Mouse (Mus musculus) adrenal gland, postnatal 10 days (tissue): Measurements from ENCODE around the gene Pet100. TPM values are rescaled to one million over a fixed set of nuclear protein-coding genes. Genes with fewer than 3 reads are reported as not detected.
"Not testable (repeated sequence)": the region's sequence is repeated elsewhere in the genome, so short reads cannot be mapped to it uniquely, and the experiment has no call there.

Experiments
- DNase-seq: peaks from one replicate; pipeline ENCODE4 v3.0.0; 2021; ENCODE audit warnings: mixed read lengths
- long read RNA-seq, 2 experiments: library from polyadenylated mRNA; stranded (forward); transcript quantifications; one replicate each; pipeline ENCODE4 v2.0.0; 2021
- total RNA-seq, 2 experiments: library from RNA; stranded (reverse); gene quantifications; 2 replicates each; pipeline ENCODE4 v1.2.3; 2021

The Pet100 gene
- 100 to 1,000 TPM; 104 to 118 TPM for total RNA-seq
- long read RNA-seq, experiment 1, transcript Pet100-201 (4 exons, 1,193 nt), result major isoform, 45 of 54 reads
- long read RNA-seq, experiment 1, partial matches to known transcripts, result 6 of 54 reads
- long read RNA-seq, experiment 1, other reads (novel, unspliced or antisense), result 2 of 54 reads
- long read RNA-seq, experiment 2, transcript Pet100-201 (4 exons, 1,193 nt), result major isoform, 49 of 60 reads
- long read RNA-seq, experiment 2, partial matches to known transcripts, result 3 of 60 reads
- long read RNA-seq, experiment 2, other reads (novel, unspliced or antisense), result 3 of 60 reads

DNA sequence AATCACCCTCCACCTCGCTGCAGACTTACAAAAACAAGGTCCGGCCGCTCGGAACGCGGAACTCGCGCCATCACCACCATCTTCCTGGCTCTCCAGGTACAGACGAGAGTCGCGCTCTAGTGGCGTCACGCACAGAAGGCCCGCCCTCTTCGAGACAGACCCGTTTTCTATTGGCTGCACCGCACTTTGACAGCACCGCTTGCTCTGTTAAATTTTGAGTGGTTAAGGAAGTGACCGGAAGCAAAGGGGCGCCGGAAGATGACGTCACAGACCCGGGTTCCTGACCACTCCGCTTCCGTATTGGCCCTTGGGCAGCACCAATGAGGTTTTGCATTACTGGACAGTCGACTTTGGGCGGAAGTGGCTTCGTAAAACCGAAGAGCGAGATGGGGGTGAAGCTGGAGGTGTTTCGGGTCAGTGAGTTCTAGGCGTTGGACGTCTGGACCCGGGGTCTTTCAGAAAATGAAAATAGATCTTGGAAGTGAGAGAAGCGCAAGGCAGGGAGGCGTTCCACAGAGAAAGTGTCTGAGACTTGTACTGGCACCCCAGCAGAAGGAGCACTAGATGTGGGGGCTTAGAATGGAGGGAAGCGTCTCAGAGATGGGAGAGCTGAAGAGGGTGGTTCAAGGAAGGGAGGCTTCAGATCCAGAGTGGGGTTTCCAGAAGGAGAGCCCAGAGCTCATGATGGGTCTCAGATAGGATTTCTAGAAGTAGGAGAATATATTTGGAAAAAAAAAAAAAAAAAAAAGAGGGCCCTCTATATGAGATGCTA lies at the start of gene Pet100, which contains the start of gene Xab2:
Gene Pet100, plus strand, starts transcription at position 350 of the 772 bp plus-strand sequence.
Gene Xab2, minus strand, starts transcription at position 118 of the 772 bp plus-strand sequence.
- DNase-seq, result peak; percentile 98

DNA sequence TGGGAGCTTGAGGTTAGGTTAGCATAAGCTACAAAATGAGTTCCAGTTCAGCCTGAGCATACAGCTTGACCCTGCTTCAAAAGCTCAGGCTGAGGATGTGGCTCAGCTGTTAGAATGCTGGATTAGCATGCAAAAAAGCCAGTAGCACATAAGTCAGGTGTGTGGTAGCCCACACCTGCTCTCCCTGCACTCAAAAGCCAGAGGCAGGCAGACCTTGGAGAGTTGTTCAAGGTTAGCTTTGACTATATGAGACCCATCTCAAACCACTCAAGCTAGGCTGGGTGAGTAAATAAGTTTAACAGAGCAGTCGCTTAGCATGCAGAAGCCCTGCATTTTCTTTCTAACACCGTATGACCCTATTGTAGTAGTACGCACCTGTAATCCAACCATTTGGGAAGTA lies 46.8 kb upstream of the Pet100 start:
- DNase-seq, result no peak

DNA sequence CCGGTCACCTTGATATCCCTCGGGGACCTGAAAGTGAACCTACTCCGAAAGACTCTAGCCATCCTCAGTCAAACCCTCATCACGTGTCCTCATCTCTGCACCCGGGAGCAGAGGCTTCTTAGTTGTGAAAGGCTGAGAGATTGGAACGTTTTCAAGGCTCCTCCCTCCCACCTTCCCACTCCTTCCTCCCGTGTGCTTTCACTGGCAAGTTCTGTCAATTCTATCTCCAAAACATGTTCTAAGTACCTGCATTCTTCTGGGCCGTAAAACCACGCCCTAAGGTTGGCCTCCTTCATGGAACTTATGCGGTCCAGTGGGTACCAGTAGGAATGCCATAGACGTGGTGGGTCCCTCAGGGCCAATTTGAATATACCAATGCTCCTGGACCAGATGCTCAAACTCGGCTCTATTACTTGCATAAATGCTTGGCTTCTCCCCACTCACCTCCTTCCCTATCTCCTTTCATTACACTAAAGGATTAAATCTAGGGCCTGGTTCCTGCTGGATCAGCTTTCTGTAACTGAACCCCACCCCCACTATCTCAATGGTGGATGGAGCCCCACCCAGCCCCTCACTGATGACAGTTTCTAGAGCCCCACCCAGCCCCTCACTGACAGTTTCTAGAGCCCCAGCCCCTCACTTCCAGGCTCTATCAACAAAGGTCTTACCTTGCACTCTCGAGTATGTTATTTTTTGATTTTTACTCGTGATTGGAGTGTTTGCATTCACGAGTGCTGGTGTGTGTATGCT lies 45.0 kb upstream of the Pet100 start:
- no peak for DNase-seq

DNA sequence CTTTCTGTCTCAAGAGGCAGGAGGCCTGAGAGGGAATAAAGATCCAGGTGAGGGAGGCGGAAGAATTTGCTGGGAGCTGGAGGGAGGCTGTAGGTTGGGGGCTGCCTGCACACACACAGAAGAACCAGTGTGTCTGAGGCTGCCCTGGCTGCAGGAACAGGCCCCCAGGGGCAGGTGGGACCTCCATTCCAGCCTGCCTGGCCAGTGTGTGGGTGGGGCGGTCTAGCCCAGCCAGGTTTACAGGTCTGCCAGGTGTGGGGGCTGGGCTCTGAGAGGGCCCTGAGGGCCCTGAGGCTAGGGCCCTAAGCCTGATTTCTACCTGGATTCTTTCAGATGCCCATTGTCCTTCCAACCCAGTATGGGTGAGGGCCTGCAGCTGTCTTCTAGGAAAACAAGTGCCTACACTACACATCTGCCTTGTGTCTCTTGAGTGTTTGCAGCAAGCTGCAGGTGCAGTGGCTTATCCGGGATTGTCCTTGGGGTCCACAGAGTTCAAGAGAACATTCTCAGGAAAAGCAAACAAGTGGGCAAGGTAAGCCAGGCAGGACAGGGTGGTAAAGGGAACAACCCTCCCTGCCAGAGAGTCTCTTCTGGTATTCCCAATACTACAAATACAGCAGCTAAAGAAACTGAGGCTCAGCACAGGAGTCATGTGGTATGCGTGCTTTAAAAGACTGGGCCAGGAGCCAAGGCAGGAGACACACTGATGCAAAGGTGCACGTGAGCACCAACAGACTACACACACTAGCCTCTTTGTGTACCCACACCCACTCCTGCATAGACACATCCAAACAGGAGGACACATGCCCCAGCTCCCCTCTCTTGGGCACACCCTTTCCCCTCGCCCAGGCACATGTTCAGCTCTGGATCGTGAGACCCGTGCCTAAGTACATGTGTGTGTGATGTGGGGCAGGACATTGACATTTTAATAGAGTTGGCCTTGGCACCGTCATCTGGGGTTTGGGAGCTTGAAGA lies 41.7 kb upstream of the Pet100 start:
- no peak for DNase-seq

DNA sequence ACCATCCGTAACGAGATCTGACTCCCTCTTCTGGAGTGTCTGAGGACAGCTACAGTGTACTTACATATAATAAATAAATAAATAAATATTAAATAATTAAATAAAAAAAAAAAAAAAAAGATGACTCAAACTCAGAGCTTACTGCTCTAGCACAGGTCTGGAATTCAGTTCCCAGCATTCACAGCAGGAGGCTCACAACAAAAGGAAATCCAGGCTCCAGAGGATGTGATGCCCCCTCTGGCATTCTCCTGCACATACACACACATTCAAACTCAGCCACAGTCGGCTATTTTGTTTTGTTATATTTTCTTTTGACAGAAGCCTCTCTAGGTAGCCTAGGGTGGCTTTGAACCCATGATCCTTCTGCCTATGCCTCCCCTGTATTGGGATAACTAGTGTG lies 39.4 kb upstream of the Pet100 start:
- not testable (repeated sequence) for DNase-seq

DNA sequence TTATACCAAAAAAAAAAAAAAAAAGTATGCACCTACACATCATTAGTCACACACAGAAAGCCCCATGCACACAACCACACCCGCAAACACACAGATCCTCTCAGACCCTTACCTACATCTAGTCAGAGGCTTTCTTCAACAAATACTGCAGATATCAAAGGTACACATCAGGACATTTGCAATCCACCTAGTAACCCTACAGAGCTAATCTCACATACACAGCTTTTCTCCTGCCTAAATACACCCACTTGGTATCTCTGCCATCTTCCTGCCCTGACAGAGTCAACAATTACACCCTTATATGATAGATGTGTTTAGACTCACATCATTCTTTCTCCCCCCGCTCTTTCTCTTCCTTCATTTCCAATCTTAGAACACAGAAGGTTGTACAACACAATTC lies 34.9 kb upstream of the Pet100 start:
- no peak for DNase-seq

DNA sequence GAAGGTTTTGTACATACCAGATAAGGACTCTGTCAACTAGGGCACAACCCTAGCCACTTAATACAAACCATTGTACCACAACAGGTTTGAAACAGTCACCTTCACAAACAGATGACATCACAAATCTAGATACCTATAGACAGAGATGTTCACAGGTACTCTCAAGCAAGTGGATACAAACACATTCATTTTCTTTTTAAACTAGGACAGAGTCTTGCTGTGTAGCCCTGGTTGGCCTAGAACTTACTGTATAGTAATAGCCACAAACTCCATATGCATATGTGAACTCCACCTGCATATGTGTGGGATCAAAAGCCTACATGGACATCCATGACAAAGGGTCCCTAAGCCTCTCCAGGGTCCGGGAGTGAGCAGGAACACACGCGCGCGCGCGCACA lies 34.4 kb upstream of the Pet100 start, which contains the start of gene Camsap3:
Gene Camsap3, plus strand, starts transcription at position 301 of the 398 bp plus-strand sequence.
- DNase-seq, result no peak

GRCm38 (mm10) chr8:3587391-3588257 lies 33.7 kb upstream of the Pet100 start:
- DNase-seq, result peak; percentile 64

- no peak for DNase-seq
Measured at GRCm38 (mm10) chr8:3588258-3588633, 33.1 kb upstream of the Pet100 start.

DNA sequence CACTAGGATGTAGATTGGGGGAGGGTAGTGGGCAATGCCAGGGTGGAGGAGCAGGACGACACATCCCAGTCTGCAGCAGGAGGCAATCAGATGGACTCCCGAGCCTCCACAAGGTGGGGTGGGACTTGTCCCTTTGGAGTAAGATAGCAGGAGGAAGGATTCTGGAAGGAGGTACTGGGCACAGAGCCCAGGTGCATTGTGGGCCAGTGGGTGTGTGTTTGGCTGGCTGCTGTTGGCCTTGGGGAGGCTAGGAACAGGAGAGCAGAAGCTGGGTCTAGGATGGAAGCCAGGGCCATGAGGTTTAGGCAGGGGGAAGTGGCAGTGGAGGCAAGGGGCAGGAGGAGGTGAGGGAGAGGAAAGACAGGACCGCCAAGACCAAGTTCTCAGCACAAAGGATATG lies 27.9 kb upstream of the Pet100 start:
- DNase-seq, result peak; percentile 77

DNA sequence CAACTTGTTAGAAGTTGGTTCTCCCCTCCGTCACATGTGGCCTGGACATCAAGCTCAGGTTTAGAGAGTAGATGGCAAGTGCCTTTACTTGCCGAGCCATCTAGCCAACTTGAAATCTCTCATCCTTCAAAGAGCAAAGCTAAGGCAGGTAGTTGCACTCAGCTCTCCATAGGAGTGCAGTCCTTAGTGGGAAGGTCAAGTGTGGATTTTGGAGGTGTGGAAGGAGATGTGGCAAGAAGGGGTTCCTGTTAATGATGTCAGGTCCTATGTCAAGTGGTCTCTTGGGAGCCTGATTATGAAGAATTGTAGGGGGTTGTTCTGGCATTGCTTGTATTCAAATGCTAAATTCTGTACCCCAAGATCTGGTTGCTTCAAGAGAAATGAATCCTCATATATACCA lies 26.9 kb upstream of the Pet100 start:
- DNase-seq, result no peak

DNA sequence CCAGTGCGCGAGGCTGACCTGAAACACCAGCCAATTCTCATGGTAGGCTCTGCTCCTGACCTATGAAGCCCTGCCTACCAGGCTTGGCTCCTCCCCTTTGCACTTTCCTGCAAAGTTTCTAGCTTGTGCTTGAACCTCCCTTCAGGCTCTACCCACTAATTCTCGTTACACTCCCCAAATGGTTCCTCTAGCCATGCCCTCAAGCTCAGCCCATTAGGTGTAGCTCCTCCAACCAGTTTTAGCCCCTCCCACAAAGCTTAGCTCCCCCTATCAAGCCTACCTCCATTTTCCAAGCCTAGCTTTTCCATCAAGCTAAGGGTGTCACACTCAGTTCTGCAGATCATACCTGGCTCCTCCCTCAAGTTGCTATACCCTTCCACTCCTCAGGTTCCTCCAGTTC lies 23.3 kb upstream of the Pet100 start:
- no peak for DNase-seq

DNA sequence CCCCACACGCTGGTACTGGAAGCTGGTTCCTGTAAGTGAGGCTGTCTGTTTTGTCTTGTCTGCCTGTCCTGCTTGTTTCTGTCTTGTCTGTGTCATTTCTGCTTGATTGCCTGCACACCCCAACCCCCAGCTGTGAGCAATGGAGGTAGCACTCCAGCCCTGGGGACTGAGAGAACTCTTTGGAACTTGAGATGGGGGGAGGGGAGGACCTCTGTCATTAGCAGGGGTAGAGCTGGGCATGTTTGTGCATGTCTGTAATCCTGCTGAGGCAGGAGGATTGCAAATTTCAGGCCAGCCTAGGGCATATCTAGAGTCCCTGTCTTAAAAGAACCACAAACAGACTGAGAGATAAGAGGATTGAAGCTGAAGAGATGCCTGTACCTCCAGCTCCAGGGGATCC lies 22.1 kb upstream of the Pet100 start:
- no peak for DNase-seq

DNA sequence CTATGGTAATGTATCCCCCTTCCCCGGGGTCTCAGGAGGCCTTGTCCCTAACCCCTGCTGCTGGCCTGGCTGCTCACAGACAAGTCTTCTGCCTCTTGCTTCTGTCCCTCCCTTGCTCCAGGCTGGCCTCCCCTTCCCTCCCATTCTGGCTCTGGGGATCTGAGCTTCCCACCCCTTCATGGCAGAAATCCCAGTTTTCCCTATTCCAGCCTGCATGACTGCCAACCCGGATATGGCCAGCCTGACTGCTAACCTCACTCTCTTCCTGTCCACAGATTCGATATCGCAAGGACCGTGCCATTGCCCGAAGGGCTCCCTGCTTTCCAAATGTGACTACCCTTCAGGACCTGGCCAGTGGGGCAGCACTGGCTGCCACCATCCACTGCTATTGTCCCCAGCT lies 20.9 kb upstream of the Pet100 start:
- DNase-seq, result peak; percentile 71

DNA sequence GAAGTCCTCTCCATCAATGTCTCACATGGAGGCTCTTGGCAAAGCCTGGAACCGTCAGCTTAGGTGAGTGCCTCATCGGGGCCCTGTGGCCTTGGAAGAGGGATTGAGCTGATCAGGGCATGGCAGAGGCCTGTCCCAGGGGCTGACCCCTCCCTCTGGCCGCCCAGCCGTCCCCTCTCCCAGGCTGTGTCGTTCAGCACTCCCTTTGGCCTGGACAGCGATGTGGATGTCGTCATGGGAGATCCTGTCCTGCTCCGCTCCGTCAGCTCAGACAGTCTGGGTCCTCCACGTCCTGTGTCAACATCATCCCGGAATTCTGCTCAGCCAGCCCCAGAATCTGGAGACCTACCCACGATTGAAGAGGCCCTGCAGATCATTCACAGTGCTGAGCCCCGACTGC lies 17.9 kb upstream of the Pet100 start:
- no peak for DNase-seq

GRCm38 (mm10) chr8:3606593-3606992 lies 14.8 kb upstream of the Pet100 start:
- peak; percentile 64 for DNase-seq

GRCm38 (mm10) chr8:3607822-3608221 lies 13.5 kb upstream of the Pet100 start:
- no peak for DNase-seq

- peak; percentile 71 for DNase-seq
Measured at GRCm38 (mm10) chr8:3609046-3609815, 12.1 kb upstream of the Pet100 start.

DNA sequence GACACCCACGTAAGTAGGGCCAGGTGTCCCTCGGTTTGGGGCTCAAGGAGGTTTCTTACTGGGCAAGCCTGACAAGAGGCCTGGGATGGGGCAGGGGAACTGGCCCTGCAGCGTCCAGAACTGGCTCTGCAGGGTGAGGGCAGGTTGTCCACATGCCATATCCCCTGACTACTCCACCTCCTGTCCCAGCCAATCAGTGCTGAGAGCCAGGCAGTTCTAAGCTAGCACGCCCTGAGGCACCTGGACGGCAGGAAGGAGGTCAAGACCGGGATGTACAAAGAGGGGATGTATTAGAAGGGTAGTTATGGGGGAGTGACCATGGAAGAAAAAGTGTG lies 11.6 kb upstream of the Pet100 start:
- no peak for DNase-seq

- DNase-seq, result no peak
Measured at GRCm38 (mm10) chr8:3622119-3622518, 771 bp downstream of the Pet100 start.
